Mouse (Mus musculus): ENCODE measurements around the gene Grm1.

The Grm1 gene

GRCm38 (mm10) chr10:10964490-10965150 is 117.5 kb downstream of the Grm1 start:
- DNase-seq, result no peak

- no peak for DNase-seq
Observed at GRCm38 (mm10) chr10:10950557-10950956, 131.6 kb downstream of the Grm1 start.

DNA sequence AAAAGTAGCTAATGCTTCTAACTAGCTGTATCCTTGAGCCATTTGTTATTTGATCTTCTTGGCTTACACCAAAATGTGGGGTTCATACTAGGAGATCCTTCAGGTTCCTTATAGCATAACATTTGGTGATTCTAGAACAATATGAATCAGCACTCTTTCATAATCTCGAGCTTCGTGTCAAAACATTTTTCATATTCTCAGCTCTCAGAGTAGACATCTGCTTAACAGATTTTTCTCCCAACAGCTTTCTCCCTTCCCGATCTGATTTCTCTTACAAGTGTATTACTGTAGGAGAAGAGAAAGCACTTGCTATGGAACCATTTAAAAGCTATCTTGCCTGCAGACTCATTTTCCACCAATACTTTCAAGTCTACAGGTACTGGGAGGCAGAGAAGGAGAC is 133.0 kb downstream of the Grm1 start:
- DNase-seq, result no peak

- no peak for DNase-seq
Observed at GRCm38 (mm10) chr10:10947531-10947930, 134.6 kb downstream of the Grm1 start.

- DNase-seq, result no peak
Observed at GRCm38 (mm10) chr10:10944003-10944402, 138.2 kb downstream of the Grm1 start.

DNA sequence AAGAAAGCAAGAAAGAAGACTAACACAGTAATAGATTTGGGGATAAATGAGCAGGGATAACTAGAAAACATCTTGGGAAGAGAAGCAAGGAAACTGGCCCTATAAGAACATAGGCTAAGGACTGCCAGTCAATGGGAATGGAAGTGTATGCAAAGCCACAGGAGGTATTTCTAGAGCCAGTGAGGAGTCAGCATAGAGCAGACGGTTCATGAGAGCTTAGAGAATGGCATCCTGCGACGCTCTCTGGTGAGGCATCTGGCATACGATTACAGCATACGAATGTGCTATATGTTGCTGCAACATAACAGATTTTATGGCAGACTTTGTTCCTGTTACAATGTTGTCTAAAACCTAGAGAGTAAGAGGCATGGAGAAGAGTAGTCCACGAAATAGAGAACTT is 139.9 kb downstream of the Grm1 start:
- no peak for DNase-seq

- DNase-seq, result no peak
Observed at GRCm38 (mm10) chr10:10935806-10936205, 146.3 kb downstream of the Grm1 start.

DNA sequence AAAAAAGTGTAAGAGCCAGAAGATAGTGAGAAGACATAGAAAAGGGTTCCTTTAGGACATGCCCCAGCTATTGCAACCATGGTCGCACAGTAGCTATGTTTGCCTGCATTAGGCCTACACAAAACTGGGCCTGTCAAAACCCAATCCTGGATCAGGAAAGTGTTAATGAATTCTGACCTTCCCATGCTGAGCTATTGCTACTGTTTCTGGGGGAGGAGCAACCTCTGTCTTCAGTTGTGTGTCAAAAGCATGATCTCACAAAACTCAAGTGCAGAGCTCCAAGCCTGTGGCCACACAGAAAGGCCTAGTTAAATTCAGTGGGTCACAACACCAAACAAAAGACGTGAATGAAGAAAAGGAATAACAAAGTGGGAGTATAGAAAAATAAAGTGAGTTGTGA is 152.5 kb downstream of the Grm1 start:
- no peak for DNase-seq

DNA sequence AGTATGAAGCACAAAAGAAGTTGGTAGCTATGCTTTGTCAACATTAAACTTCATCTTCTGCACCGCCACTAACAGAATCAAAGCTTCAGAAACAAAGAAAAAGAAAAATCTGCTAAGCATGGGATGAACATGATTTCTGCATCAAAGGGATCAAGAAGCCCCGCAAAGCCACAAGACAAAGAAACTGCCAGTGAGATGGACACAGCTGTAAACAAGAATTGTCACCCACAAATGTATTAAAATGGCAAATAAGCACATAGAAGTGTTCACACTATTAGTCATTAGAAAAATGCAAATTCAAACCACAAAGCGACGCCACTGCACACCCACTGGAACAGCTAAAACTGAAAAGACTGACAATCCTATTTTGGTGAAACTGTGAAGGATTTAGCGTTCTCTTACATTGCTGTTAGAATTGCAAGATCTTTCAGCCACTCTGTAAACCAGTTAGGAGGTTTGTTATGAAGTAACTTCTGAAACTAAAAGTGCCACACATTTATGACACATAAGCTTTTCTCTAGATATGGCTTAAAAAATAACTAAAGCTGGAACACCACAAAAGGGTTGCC is 153.3 kb downstream of the Grm1 start:
- no peak for DNase-seq

GRCm38 (mm10) chr10:10917857-10918399 is 164.2 kb downstream of the Grm1 start:
- no peak for DNase-seq

- DNase-seq, result no peak
Observed at GRCm38 (mm10) chr10:10913621-10914020, 168.5 kb downstream of the Grm1 start.

- DNase-seq, result no peak
Observed at GRCm38 (mm10) chr10:10890221-10890620, 191.9 kb downstream of the Grm1 start.

DNA sequence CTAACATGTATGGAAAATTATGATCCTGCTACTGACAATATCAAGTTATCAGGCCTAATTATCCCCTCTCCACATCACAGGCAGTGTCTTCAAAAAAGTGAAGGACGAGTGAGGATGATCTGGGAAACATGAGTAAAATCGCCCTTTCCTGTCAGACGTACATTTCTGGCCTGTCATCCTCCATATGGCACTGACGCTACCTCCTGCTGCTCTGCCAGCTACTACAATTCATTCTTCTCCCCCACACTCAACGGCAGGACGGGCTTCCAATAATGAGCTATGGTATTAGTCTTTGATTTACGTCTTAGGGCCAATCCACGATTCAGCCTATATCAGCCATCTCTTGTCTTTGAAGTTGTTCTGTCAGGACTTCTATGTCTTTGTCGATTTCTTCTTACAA is 193.6 kb downstream of the Grm1 start:
- no peak for DNase-seq

DNA sequence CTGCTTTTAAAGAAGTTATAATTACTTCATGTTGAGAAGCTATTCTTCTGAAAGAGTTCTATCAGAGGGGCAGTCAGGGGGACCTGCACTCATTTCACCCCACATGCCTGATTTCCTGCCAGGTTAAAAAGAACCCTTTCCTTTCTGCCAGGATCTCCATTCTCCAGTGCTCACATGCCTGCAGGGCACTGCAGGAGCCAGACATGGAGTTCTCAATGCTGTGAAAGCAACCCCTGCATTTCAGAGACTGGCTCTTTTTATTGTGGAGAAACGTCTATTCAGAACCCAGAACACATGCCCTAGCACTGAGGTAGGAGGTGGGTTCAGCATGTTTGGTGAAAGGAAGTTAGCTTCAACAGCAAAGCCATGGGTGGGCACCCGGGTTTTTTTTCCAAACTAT is 197.2 kb downstream of the Grm1 start:
- DNase-seq, result no peak

GRCm38 (mm10) chr10:10872142-10872541 is 210.0 kb downstream of the Grm1 start:
- no peak for DNase-seq

GRCm38 (mm10) chr10:10870271-10870670 is 211.9 kb downstream of the Grm1 start:
- DNase-seq, result no peak

GRCm38 (mm10) chr10:10866278-10866677 is 215.9 kb downstream of the Grm1 start:
- DNase-seq, result no peak

GRCm38 (mm10) chr10:10864759-10865158 is 217.4 kb downstream of the Grm1 start:
- DNase-seq, result no peak

GRCm38 (mm10) chr10:10847376-10848286 is 234.5 kb downstream of the Grm1 start:
- DNase-seq, result no peak

GRCm38 (mm10) chr10:10845059-10845685 is 237.0 kb downstream of the Grm1 start:
- DNase-seq, result no peak

- no peak for DNase-seq
Observed at GRCm38 (mm10) chr10:10835406-10835805, 246.8 kb downstream of the Grm1 start.

DNA sequence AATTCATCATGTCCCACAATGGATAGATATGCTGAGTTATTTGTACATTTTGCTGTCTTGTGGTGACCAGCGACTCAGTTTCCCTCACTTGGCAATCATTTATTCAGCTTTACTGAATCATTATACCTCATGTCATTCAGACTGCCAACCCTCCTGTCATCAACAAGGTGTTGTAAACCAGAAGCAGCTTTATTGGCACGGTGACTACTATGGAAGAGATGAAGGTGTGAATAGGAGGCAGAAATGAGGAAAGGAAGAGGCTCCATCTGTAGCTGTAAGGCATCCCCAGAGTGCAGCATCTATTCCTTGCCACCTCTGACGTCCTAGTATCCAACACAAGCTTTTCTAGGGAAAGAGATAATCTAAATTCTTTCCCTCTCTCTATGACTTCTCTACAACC is 247.3 kb downstream of the Grm1 start:
- no peak for DNase-seq

- DNase-seq, result no peak
Observed at GRCm38 (mm10) chr10:10831141-10831540, 251.0 kb downstream of the Grm1 start.
